Mouse (Mus musculus) kidney, postnatal 25 days (tissue): Measurements from ENCODE around the gene Rpp14.
A peak's percentile ranks its signal among the peaks of the same experiment; 100 is the strongest.

Experiments used
- DNase-seq, 2 experiments: peaks; one replicate each; pipeline ENCODE4 v3.0.0; 2021; ENCODE audit warnings: mixed read lengths in 2 of 2

Rpp14 gene

DNA sequence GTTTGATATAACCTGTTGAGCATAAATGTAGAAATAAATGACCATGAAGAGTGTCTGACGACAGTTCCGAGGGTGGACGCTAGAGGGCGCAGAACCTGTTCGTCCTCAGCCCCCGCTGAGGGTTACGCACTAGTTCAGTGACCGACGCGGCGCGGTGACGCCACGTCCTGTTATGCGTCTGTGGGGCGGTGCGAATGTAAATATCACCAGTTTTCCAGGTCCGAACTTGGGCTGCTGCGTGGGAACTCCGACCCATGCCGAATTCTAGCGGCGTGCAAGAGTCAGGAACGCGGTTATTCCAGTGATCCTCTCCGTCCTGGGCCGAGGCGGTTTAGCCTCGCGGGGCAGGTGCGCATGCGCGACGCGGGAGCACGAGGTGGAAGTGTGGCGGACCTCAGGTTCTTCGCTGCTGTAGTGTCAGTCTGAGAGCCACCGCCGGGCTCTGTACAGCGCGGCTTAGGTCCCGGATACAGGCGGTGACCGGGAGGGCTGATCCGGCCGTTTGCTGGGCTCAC, at the start of gene Rpp14:
Rpp14 (plus strand) TSS at position 203 of the 515 bp plus-strand sequence.
- peak; percentile 96 to 98 for DNase-seq

DNA sequence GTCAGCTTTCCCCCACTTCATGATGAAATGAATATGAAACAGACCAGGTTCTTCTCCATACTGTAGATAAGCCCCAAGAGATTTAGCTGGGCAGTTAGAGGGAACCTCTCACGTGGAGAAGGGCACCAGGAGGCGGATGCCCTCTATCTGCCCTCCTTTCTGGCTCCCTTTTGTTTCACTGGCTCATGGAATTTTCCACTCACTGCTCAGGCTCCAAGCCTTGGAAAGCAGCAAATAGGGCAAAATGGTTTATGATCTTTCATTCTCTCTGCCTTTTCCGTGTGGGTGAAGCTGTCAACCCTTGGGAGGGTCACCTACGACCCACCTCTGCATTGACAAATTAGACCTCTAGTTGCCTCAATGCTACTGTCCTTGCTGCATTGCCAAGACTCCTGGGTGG, 49.6 kb upstream of the Rpp14 start:
- peak; percentile 60 to 77 for DNase-seq

DNA sequence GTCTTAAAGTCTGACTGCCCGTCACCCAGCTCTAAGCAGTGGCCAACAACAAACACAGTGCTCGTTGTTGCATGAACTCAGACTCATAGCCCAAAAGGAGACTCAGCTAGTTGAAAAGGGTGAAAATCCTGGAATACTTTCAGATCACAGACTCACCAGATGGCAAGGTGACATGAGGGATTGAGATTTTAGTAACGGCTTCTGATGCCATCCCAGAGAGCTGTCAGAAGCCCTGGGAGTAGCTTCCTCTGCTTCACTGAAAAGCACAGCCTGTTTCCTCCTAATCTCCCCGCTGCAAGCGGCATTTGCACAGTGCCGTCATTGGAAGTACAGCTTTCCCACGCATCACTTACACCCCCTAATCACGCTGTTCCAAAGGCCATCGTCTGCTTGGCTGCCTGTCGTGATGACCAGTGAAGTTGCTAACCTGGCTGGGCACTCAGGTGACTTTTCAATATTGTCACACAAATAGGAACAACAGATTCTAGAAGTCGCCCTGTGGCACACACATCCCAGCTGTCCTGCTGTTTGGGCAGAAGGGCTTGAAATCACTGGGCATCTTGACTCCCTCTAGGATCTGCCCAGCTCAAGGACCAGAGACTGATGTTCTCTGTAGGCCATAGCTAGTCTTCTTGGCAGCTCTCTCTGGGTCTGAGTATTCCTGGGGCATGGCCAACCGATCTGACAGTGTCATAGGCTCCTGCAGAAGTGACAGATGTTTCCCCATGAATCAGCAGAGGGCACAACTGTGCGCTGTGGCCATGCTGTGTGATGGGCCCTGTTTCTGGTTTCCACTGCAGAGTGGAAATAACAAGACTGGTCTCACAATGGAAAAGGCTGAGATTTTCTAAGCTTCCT, 47.9 kb upstream of the Rpp14 start:
- peak in 1 of 2 experiments; percentile 39 for DNase-seq

DNA sequence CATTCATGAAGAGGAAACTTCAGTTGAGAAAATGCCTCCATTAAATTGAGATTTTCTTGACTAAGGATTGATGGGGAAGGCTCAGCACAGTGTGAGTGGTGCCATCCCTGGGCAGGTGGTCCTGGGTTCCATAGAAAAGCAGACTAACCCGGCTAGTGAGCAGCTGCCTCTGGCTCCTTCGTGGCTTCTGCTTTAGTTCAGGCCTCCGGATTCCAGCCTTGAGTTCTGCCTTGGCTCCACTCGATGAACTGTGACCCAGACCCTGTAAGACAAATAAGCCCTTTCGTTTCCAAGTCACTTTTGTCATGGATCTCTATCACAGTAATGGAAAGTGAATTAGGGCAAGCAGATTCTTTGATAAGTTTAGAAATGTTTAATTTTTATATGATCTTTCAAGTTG, 45.6 kb upstream of the Rpp14 start:
- DNase-seq, result no peak

DNA sequence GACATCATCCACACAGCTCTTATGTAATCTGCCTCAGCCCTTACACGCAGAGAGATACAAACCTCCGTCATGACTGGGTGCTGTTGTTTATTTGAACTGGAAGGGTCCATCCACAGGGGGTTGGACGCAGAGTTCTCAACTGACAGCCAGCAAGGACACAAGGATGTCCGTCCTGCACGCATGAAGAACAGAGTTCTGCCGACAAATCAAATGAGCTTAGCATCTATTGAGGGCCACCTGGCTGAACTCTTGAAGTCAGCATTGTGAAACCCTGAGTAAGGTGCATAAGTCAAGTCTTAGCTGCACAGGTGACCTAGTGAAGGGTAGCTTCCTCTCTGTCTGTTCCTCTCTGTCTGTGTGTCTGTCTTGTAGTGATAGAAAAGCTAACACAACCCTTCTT, 44.2 kb upstream of the Rpp14 start:
- no peak for DNase-seq

DNA sequence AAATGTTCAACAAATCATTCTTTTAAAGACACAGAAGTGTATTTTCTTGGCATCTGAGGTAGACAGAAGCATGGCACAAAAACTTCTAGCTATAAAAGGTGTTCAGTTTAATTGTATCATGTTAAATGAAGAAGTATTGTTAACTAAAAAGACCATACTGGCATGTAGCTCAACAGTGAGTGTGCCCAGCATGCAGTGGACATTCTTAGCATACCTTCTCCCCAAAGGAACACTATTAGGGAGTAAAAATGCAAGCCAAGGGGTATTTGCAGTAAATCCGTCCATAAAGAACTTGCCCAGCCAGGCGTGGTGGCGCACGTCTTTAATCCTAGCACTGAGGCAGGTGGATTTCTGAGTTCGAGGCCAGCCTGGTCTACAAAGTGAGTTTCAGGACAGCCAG, 43.8 kb upstream of the Rpp14 start:
- no peak for DNase-seq

DNA sequence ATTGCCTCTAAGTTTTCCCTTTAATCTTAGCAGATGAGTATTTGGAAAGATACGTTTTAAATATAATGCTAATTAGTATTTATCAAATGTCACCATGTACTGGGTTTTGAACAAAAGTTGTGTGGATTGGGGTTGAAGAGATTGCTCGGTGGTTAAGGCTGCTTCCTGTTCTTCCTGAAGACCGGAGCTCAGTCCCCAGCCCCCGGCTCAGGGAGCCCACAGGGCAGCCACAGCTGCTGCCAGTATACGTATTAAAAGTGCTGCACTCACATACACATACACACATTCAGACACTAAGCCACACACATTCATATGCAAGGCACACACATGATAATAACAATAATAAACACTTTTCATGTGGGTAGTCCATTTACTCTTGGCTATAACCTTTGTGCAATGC, 42.0 kb upstream of the Rpp14 start:
- no peak for DNase-seq

DNA sequence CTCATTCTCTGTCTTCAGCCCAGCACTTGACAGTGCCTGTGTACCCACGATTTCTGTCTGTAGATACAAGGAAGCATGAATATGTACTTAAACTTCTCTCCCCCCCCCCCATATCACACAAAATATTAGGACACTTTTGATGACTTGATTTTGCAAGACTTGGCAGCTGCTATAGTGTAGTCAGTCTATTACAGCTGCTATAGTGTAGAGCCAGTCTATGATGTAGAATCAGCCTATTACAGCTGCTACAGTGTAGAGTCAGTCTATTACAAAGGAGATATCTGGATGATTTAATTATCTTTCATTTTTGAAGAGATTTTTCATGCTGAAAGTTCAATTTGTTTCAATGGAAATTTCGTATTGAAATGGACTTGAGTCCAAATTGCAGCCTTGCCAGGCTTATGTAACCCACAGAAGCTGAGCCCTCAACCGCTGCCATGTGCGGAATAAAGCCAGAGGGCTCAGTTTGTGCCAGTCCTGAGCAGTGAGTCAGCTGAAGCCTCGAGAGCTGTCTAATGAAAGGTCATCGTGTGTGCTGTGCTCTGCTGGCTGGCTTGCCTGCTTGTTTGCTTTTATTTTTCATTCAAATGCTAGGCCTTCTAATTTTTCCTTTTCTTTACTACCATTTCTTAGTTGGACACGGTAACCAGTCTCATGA, 41.2 kb upstream of the Rpp14 start:
- peak; percentile 63 to 92 for DNase-seq

DNA sequence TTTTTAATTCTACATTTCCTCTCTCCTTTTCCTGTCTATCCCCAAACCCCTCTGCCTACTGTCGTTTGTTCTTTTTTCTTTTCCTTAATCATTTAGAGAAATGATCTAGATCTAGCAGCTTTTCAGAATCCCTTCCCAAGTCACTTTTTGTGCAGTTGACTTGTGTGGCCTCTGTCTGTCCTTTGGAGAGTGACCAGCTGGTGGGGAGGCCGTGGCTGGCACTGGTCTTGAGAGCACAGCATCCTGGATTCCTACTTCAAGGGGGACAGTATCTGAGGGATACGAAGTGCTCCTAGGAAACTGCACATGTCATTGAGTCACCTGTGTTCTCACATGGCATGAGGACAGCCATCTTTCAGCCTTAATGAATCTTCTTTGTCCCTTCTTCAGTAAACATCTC, 40.0 kb upstream of the Rpp14 start:
- DNase-seq, result no peak

DNA sequence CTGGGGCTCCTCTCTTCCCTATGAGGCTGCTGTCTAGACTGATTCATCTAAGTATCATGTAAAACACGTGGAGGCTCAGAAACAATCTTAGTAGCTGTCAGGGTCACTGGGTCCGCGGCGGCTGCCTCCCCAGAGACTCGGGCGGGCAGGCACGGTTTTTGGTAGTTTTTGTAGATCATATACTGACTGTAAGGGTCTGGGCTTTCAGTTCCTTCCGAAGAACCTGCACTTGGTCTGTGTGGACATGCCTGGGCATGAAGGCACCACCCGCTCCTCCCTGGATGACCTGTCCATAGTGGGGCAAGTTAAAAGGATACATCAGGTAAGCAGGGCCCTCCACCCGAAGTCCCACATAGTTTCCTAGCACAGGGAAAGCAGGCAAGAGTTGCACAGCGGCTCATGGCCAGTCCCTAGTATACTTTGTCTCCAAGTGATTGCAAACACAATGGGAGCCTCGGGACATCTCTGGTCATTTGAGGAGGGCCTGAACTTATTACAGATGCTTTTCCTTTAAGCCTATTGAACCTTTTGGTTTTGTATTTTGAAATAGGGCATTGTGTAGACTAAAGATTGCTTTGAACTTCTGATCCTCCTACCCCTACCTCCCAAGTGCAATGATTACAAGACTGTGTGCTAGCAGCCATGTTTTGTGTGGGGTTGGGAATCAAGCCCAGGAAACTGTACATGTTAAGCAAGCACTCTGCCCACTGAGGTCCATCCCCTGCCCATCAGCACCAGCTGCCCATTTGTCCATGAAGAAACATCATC, 39.1 kb upstream of the Rpp14 start:
- no peak for DNase-seq

DNA sequence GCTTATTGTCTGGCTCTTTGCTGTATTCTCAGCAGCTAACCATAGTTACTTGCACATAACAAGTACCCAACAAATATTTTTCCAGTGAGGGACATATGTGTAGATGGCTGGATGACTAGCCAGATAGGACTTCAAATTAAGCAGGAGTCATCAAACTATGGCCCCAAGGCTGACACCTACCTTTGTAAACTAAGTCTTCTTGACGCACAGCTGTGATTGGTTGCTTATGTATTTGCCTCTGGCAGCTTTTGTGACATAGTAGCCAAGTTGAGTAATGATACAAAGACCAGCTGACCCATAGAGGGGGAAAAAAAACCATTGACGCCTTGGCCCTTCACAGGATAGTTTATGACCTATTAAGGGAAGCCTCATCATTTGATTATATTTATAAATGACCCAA, 38.0 kb upstream of the Rpp14 start:
- DNase-seq, result no peak

DNA sequence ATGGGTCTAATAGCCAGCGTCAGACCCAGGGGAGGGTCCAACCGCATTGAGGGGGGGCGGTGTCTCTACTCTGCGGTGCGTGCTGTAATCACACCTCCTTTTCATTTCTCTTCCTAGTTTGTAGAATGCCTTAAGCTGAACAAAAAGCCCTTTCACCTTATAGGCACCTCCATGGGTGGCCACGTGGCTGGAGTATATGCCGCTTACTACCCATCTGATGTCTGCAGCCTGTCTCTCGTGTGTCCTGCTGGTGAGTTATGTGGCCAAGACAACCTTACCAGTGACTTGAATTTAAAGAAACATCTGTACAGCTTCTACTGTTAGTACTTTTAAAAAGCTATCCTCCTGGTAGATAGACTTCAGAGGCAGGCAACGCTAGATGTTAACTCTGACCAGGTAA, 37.6 kb upstream of the Rpp14 start:
- DNase-seq, result no peak

DNA sequence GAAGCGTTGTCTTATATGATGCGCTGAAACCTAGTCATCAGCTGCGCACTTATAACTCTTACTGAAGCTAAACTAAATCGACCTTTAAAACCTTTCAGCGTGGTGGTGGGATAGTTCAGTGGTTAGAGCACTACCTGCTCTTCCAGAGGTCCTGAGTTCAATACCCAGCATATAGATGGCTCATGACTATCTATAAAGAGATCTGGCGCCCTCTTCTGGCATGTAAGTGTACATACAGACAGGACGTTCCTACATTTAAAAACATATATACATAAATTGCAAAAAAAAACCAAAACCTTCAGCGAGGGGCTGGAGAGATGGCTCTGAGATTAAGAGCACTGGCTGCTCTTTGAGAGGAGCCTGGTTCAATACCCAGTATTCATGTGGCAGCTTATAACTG, 35.8 kb upstream of the Rpp14 start:
- DNase-seq, result peak in 1 of 2 experiments; percentile 69

DNA sequence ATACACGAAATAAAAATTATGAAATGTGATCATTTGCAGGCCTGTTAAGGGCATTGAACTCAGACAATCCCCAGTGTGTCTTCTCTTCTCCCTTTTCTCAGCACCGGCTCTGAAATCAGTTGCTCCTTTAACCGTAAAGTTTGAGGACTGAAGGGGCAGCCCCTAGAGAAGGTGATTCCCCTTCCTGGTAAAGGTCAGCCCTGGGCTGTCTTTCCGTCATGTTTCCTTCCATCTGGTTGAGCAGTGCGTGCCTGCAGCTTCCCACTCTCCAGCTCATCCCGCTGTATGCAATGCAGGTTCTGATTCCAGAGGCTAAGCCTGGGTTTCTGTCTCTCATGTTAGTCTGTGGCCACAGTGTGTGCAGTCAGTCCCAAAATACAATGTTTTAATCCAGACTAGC, 35.4 kb upstream of the Rpp14 start:
- DNase-seq, result no peak

DNA sequence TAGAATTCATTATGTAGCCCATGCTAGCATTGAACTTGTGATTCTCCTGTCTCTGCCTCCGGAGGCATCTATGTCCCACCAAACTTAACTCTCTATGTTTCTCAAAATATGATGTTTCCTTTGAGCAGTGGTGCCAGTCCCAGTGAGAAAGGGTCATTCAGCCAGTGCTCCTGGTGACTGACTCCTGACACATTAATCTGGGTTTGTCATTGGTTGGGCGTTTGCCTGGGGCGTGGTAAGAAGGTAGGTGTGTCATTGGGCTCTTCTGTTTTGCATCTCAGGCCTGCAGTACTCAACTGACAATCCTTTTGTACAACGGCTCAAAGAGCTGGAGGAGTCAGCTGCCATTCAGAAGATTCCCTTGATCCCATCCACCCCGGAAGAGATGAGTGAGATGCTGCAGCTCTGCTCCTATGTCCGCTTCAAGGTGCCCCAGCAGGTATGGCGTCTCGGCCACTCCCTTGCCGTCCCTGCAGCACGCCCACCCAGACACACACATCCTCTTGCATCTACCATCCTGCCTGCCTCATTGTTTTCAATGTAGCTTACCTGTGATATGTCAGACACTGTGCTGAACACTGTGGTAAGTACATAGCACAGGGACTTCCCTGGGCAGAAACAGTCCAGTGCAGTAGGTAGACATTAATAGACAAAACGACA, 34.9 kb upstream of the Rpp14 start:
- no peak for DNase-seq

DNA sequence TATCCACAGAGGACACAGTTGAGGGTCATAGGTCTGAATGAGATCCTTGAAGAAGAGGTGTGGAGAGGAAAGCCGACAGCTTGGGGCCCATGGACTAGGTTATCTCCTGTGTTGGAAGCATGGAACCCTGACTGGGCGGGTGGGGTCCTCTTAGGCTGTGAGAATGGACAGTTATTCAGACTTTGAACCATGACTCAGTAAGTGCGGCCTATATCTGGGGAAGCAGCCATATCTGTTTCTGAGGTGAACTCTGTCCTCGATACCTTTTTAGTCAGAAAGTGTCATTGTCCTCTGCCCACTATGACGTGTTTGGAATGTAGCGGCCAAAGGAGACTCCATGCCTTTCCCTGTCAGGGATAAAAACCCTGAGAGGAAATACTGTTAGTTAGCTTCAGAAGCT, 33.3 kb upstream of the Rpp14 start:
- DNase-seq, result no peak

DNA sequence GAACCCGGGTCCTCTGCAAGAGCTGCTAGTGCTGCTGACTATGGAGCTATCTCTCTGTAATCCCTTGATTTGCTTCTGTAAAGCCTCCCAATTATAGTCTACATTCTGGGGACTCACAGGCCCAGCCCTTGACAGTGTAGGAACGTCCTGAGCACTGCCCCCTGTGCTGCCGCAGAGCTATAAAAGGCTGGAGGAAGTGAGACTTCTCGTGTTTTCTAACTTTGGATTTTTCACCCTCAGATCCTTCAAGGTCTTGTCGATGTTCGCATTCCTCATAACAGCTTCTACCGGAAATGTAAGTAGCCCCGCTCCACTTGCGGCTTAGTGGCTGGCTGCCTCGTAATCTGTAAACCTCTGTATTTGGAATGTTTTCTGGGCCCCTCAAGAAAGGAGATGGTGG, 30.8 kb upstream of the Rpp14 start:
- DNase-seq, result no peak

DNA sequence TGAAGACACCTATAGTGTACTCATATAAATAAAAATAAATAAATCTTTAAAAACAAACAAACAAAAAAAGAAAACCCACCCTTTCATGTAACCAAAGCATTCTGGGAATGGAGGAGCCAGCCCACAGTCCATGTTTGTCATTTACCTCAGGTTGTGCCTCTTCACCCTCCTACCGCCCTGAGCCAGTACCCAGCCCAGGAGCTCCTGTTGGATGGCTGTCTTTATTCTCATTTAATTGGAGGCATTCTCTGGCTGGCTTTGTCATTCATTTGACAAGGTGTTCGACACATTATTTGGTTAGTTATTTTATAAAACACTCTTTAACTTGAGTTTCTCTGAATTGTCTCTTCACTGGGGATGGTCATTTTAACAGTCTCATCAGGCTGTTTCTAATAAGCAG, 28.3 kb upstream of the Rpp14 start:
- DNase-seq, result no peak

DNA sequence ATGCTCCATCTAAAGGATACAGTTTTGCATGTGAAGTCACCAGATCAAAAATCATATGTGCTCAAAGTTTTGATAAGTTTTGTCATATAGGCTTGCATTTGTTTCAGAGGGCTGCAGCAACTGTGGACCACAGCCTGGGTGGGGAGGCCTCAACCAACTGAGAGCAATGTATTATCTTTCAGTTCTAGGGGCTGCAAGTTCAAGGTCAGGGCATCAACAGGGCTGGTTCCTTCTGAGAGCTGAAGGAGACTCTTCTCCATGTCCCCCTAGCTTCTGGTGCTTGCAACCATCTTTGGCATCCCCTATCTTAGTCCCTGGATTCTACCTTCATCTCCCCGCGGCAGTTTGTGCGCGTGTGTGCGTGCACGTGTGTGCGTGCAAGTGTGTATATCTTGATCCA, 27.5 kb upstream of the Rpp14 start:
- no peak for DNase-seq

DNA sequence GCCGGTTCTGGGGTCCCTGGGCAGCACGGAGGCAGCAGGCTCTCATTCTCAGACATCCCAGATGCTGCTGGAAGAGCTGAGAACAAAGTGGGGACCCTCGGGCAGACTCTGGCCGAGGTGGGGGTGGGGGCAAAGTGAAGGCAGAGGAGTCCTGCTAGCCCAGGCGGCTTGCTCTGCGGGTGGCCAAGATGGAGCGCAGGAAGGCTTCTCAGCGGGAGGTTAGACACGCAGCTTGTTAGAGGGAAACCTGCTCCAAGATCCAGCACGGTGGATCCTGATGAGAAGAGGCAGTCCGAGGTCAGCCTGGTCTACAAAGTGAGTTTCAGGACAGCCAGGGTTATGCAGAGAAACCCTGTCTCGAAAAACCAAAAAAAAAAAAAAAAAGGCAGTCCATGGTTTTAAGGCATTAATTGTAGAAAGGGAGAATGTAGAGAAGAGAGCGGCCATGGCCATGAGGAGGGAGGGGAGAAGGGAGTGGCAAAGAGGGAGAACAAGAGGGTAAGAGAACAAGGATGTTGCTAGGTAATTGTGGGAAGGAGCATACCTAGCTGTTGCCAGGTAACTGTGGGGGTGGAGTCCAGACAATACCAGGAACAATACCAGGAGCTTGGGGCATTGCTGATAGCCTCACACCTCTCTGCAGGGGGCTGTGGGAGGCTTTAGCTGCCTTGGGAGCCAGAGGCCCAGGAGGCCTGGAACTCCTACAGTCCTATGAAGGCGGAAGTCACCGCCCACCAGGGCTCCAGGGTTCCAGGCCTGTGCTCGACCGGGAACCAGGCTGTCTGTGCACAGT, 25.7 kb upstream of the Rpp14 start:
- no peak for DNase-seq

DNA sequence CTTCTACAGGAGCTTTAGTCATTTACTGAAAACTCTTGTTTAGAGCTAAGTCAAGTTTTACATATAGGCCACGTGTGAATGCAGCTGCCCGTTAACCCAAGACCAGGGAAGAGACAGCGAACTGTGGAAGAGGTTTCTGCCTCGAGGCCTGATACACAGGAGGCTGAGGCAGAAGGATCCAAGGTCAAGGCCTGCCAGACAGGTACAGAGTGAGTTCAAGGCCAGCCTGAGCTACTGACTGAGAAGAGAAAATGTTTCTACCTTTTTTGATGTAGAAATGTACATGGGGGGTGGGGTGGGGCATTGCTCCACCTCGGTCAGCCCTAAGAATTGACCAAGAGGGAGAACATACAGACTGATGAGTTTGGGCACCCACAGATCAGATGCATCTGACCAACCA, 24.1 kb upstream of the Rpp14 start:
- no peak for DNase-seq

DNA sequence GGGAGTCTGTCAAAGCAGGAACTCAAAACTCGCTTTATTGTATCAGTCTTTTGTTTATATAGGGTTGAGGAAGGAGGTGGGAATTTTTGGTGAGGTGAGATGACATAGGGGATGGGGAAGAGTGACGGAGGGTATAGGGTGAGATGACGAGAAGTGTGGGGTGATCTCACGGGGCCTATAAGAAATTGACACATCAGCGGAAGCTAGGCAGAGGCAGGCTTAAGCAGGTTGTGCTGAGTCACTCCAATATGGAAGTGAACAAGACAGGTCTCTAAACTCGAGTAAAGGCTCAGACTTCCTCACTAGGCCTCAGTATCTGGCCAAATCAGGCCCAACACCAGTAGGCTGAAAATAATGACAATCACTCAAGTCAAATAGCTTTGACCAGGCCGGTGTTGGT, 20.2 kb upstream of the Rpp14 start:
- DNase-seq, result no peak
